Comparison of ENCODE assay signal across 25 mouse cellular contexts in the genomic region with DNA sequence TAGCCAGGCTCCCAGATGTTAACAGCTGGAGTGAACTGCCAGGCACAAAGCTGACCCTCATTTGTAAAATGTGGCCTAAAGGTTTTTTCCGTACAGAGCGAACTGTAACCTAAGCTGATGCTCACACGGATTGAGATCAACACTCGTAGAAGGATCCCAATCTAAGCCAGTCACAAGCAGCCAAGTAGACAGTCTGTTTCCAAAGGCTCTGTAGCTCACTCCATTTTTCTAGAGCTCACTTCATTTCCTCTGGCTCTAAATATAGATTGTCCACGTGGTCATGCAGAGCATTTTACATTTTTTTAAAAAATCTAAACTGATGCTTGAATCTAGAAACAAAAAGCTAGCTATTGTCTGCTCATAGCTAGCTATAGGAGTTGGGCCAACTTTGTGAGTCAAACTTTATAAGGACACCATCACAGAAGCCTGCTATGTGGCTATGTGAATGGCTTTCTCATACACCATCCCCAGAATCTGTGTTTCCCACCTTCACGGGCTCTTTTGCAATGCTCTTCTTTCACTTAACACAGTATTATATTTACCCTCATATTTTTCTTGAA. TPM values are rescaled to one million over a fixed set of nuclear protein-coding genes. Genes with fewer than 3 reads are reported as not detected.
A peak's percentile ranks its signal among the peaks of the same experiment; 100 is the strongest.
DNase-seq lines count a peak whose midpoint lies in the region; ATAC-seq and TF ChIP-seq lines count a peak whose summit lies in the region.
"Had no signal": no experiment of that assay in that cellular context is flagged by ENCODE, and none has a peak within 500 bp of the region (broad histone marks: within the 10 kb centered on the region; RNA-seq: fewer than 3 reads in every experiment).

No protein-coding gene starts in this region.

- H3K36me3 ChIP-seq in lung, embryonic 15.5 days: no peaks in the 10 kb centered on the region
- H3K36me3 ChIP-seq in stomach, embryonic 16.5 days (ENCODE audit: control insufficient read depth, insufficient read depth, low read length): no peaks in the 10 kb centered on the region
- no peaks in the 10 kb centered on the region for H3K36me3 ChIP-seq in stomach, postnatal 0 days (ENCODE audit: control insufficient read depth, insufficient read depth, low read length)
- no peaks in the 10 kb centered on the region for H3K36me3 ChIP-seq in macrophage (ENCODE audit: inconsistent target)
- H3K36me3 ChIP-seq: G1E; heart, embryonic 12.5 days; heart, embryonic 15.5 days had no signal

- no peak overlapping the region for H3K9ac ChIP-seq in lung, embryonic 15.5 days
- no peak overlapping the region for H3K9ac ChIP-seq in stomach, embryonic 16.5 days (ENCODE audit: low read length)
- H3K9ac ChIP-seq in stomach, postnatal 0 days (ENCODE audit: low read length): no peak overlapping the region
- H3K9ac ChIP-seq: forebrain, postnatal 0 days; heart, embryonic 12.5 days; heart, embryonic 15.5 days; hindbrain, embryonic 14.5 days had no signal

- H3K4me3 ChIP-seq in gastrocnemius, adult 2 months: no peak overlapping the region
- no peak overlapping the region for H3K4me3 ChIP-seq in lung, embryonic 15.5 days
- H3K4me3 ChIP-seq in lung, adult 2 months (replicated peaks; ENCODE audit: extremely low read depth, low read depth, low read length): no peak overlapping the region
- no peak overlapping the region for H3K4me3 ChIP-seq in stomach, embryonic 16.5 days (replicated peaks; ENCODE audit: low read length)
- no peak overlapping the region for H3K4me3 ChIP-seq in stomach, postnatal 0 days (ENCODE audit: low read depth, low read length)
- no peak overlapping the region for H3K4me3 ChIP-seq in macrophage (ENCODE audit: inconsistent target)
- H3K4me3 ChIP-seq: heart, embryonic 12.5 days; heart, embryonic 15.5 days had no signal

- ATAC-seq in lung, embryonic 15.5 days (ENCODE audit: borderline replicate concordance, extremely low read depth, low FRiP score, low TSS enrichment): peak; percentile 78
- peak; percentile 7; the same call in 1 of the 2 replicates for ATAC-seq in stomach, embryonic 16.5 days (ENCODE audit: insufficient read depth, low FRiP score)
- no peak for ATAC-seq in stomach, postnatal 0 days (ENCODE audit: low FRiP score, low TSS enrichment)
- ATAC-seq: forebrain, embryonic 14.5 days; forebrain, postnatal 0 days; hindbrain, postnatal 0 days; inflammation-experienced regulatory T-cells, adult 6 months had no signal

- peak overlapping the region; percentile 1 for H3K27ac ChIP-seq in gastrocnemius, adult 2 months
- peak overlapping the region; percentile 52 for H3K27ac ChIP-seq in lung, embryonic 15.5 days
- H3K27ac ChIP-seq in stomach, embryonic 16.5 days (ENCODE audit: low read length): no peak overlapping the region
- no peak overlapping the region for H3K27ac ChIP-seq in stomach, postnatal 0 days (replicated peaks)
- peak overlapping the region; percentile 51 for H3K27ac ChIP-seq in macrophage
- H3K27ac ChIP-seq: heart, embryonic 15.5 days; hindbrain, embryonic 14.5 days; hindbrain, postnatal 0 days had no signal

- H3K4me2 ChIP-seq in lung, embryonic 15.5 days: no peak overlapping the region
- no peak overlapping the region for H3K4me2 ChIP-seq in stomach, embryonic 16.5 days (ENCODE audit: low read depth, low read length)
- no peak overlapping the region for H3K4me2 ChIP-seq in stomach, postnatal 0 days (replicated peaks; ENCODE audit: low read depth)
- H3K4me2 ChIP-seq: heart, embryonic 12.5 days; heart, embryonic 15.5 days; hindbrain, embryonic 14.5 days had no signal

- TF ChIP-seq CTCF in gastrocnemius, adult 2 months (IDR thresholded peaks at IDR 0.05): no peak
- no peak for TF ChIP-seq CTCF in lung, adult 2 months (IDR thresholded peaks at IDR 0.05; ENCODE audit: insufficient read depth, low read length)
- no peak for TF ChIP-seq CTCF in stomach, postnatal 0 days (IDR thresholded peaks at IDR 0.05; ENCODE audit: low read depth)

- peaks cover 20% of the 10 kb centered on the region; the same call in 1 of the 2 replicates for H3K4me1 ChIP-seq in lung, embryonic 15.5 days
- H3K4me1 ChIP-seq in lung, adult 2 months (ENCODE audit: control insufficient read depth, insufficient read depth, low read length): peaks cover 4% of the 10 kb centered on the region
- H3K4me1 ChIP-seq in stomach, embryonic 16.5 days (ENCODE audit: control insufficient read depth, insufficient read depth, low read length): no peaks in the 10 kb centered on the region
- no peaks in the 10 kb centered on the region for H3K4me1 ChIP-seq in stomach, postnatal 0 days (replicated peaks; ENCODE audit: control insufficient read depth, insufficient read depth)
- H3K4me1 ChIP-seq: heart, embryonic 12.5 days; heart, embryonic 15.5 days had no signal

- DNase-seq in gastrocnemius, adult 2 months: no peak
- no peak for DNase-seq in gastrocnemius, adult 8-10 months (ENCODE audit: low spot score in 2 of 2)
- DNase-seq in lung, adult 2 months: no peak
- DNase-seq in stomach, postnatal 0 days (ENCODE audit: low spot score): no peak
- no peak for DNase-seq in cerebellum, postnatal 10 days
- DNase-seq: B cell, adult 2 months; cerebellum, adult 11-12 months; cerebellum, adult 8-10 months; cerebellum, postnatal 14 days; forebrain, postnatal 0 days; gastrocnemius, postnatal 14 days; heart, adult 18-20 months; heart, postnatal 14 days; heart, postnatal 4 days had no signal

- H3K79me2 ChIP-seq in macrophage (ENCODE audit: inconsistent target): no peaks in the 10 kb centered on the region

- TF ChIP-seq POLR2A in lung, adult 2 months (IDR thresholded peaks at IDR 0.05; ENCODE audit: borderline replicate concordance, extremely low read depth, low read depth, low read length): no peak

- TF ChIP-seq EP300 in stomach, postnatal 0 days (optimal IDR thresholded peaks at IDR 0.05): no peak

- intact Hi-C loops in gastrocnemius, adult 2 months (cut with DNase I): no loop called here

- no peaks in the 10 kb centered on the region for H3K27me3 ChIP-seq in lung, embryonic 15.5 days
- H3K27me3 ChIP-seq in stomach, embryonic 16.5 days (ENCODE audit: control insufficient read depth, insufficient read depth, low read length): no peaks in the 10 kb centered on the region
- H3K27me3 ChIP-seq in stomach, postnatal 0 days (ENCODE audit: control insufficient read depth, insufficient read depth, low read length): no peaks in the 10 kb centered on the region
- H3K27me3 ChIP-seq: CH12.LX; heart, embryonic 15.5 days had no signal

- H3K9me3 ChIP-seq in lung, embryonic 15.5 days: no peaks in the 10 kb centered on the region
- H3K9me3 ChIP-seq in stomach, embryonic 16.5 days (replicated peaks; ENCODE audit: control insufficient read depth, low read length): no peaks in the 10 kb centered on the region
- H3K9me3 ChIP-seq in stomach, postnatal 0 days (ENCODE audit: control insufficient read depth, low read length): no peaks in the 10 kb centered on the region
- H3K9me3 ChIP-seq: G1E; heart, embryonic 12.5 days; heart, embryonic 15.5 days had no signal

- 48% methylated on average over 6 of the region's 6 CpGs for WGBS in lung, embryonic 15.5 days
- WGBS in lung, adult 2 months: 56% methylated on average over 6 of the region's 6 CpGs
- 64% methylated on average over 6 of the region's 6 CpGs for WGBS in stomach, embryonic 16.5 days
- 58% methylated on average over 6 of the region's 6 CpGs for WGBS in stomach, postnatal 0 days
- WGBS in macrophage (ENCODE audit: missing documents): 76% methylated on average over 6 of the region's 6 CpGs

RNA-seq across cellular contexts. Expression of a gene that starts 19.2 kb away (rescaled TPM):
- 10 to 100 TPM; 20.9 to 21.7 TPM for total RNA-seq in gastrocnemius, adult 2 months (2021)
- 10 to 100 TPM; 15.0 to 25.0 (median 19.4) TPM for total RNA-seq in gastrocnemius, adult 8-10 months (2022)
- 38.2 and 40.2 TPM in 2 replicates for polyA plus RNA-seq in lung, embryonic 15.5 days (2015; fragmentation: Nextera tagmentation; extraction: Ambion mirVana)
- 15.2 and 17.5 TPM in 2 replicates for polyA plus RNA-seq in lung, adult 2 months (2012; rRNA removed)
- polyA plus RNA-seq in stomach, embryonic 16.5 days (2015; fragmentation: Nextera tagmentation; extraction: Ambion mirVana): 29.4 and 30.0 TPM in 2 replicates
- polyA plus RNA-seq in stomach, postnatal 0 days (2015; fragmentation: Nextera tagmentation; extraction: Ambion mirVana): 12.3 and 12.4 TPM in 2 replicates
- 100 to 1,000 TPM in 25 of 26 experiments, 10 to 100 TPM in 1; 85.3 to 805 (median 258) TPM for total RNA-seq in macrophage (2018; cell fraction: chromatin; rRNA removed)
- total RNA-seq in macrophage (2018; cell fraction: cytosol; rRNA removed): 100 to 1,000 TPM in 6 of 26 experiments, 10 to 100 TPM in 20; 45.2 to 178 (median 60.2) TPM
- 100 to 1,000 TPM; 101 to 429 (median 216) TPM for total RNA-seq in macrophage (2018; cell fraction: nucleus; rRNA removed)
- polyA plus RNA-seq in macrophage (2018): 31.2 to 90.6 TPM (median 32.9 TPM) in 3 replicates

Comparison
In these comparisons a context has a peak if more than half of its experiments do, and no peak if none do; other contexts are left out.
1. H3K27ac ChIP-seq: peak in gastrocnemius, adult 2 months (single experiment), lung, embryonic 15.5 days (single experiment) and macrophage (single experiment); none in stomach, embryonic 16.5 days (single experiment) and stomach, postnatal 0 days (single experiment).